In the genomic region with DNA sequence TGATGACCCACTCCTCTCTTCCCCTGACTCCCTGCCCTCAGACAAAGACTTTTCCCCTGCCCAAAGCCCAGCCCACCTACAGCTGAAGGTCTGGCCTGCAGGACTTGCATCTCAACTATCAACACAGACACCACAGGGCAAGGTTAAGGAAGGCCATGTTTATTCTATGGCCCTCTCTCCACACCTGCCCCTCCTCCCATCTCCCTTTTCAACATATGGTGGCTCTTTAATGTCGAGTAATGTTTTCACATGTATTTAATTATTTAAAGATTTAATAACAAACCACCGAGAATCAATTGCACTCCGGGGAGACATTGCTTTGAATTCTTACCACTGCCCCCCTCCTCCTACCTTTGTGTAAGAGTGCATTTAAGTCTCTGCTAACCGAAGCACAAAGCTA, we compare ENCODE assay signal across 24 mouse cellular contexts.
DNase-seq lines count a peak whose midpoint lies in the region; ATAC-seq and TF ChIP-seq lines count a peak whose summit lies in the region.
"Had no signal": no experiment of that assay in that cellular context is flagged by ENCODE, and none has a peak within 500 bp of the region (broad histone marks: within the 10 kb centered on the region; RNA-seq: fewer than 3 reads in every experiment).

No protein-coding gene starts in this region.

- peak overlapping the region; percentile 16; the same call in 1 of the 2 replicates for H3K27ac ChIP-seq in hindbrain, embryonic 10.5 days
- H3K27ac ChIP-seq in hindbrain, postnatal 0 days, result no peak overlapping the region
- no peak overlapping the region for H3K27ac ChIP-seq in neural tube, embryonic 15.5 days (replicated peaks)
- H3K27ac ChIP-seq in limb, embryonic 10.5 days, result 0 out of 2 replicates have a peak overlapping the region, but pooled peaks have one; percentile 4
- H3K27ac ChIP-seq: heart, adult 2 months; heart, embryonic 13.5 days; kidney, embryonic 15.5 days; left cerebral cortex, adult 2 months; limb, embryonic 13.5 days; liver, embryonic 12.5 days had no signal

- no peak overlapping the region for H3K4me2 ChIP-seq in hindbrain, postnatal 0 days (ENCODE audit: low read depth, low read length)
- H3K4me2 ChIP-seq in neural tube, embryonic 15.5 days, result no peak overlapping the region
- H3K4me2 ChIP-seq: heart, embryonic 13.5 days; kidney, embryonic 15.5 days; limb, embryonic 13.5 days; liver, embryonic 12.5 days had no signal

- no peak for ATAC-seq in hindbrain, postnatal 0 days
- ATAC-seq in neural tube, embryonic 15.5 days (ENCODE audit: low FRiP score), result no peak; the same call in 1 of the 2 replicates
- ATAC-seq: forebrain, embryonic 16.5 days; liver, embryonic 12.5 days had no signal

- no peaks in the 10 kb centered on the region for H3K36me3 ChIP-seq in hindbrain, embryonic 10.5 days
- H3K36me3 ChIP-seq in hindbrain, postnatal 0 days (ENCODE audit: insufficient read depth, low read length), result no peaks in the 10 kb centered on the region
- H3K36me3 ChIP-seq in neural tube, embryonic 15.5 days, result no peaks in the 10 kb centered on the region
- no peaks in the 10 kb centered on the region for H3K36me3 ChIP-seq in limb, embryonic 10.5 days
- H3K36me3 ChIP-seq: heart, embryonic 13.5 days; kidney, embryonic 15.5 days; limb, embryonic 13.5 days; liver, embryonic 12.5 days had no signal

- H3K27me3 ChIP-seq in hindbrain, embryonic 10.5 days (ENCODE audit: insufficient read depth, poor library complexity, severe bottlenecking), result no peaks in the 10 kb centered on the region
- no peaks in the 10 kb centered on the region for H3K27me3 ChIP-seq in hindbrain, postnatal 0 days (ENCODE audit: insufficient read depth, low read length)
- H3K27me3 ChIP-seq in neural tube, embryonic 15.5 days (replicated peaks), result no peaks in the 10 kb centered on the region
- H3K27me3 ChIP-seq in limb, embryonic 10.5 days (ENCODE audit: low read depth, poor library complexity, severe bottlenecking), result no peaks in the 10 kb centered on the region
- H3K27me3 ChIP-seq: heart, embryonic 13.5 days; kidney, embryonic 15.5 days; limb, embryonic 13.5 days; liver, embryonic 12.5 days had no signal

- no peak for TF ChIP-seq CTCF in hindbrain, postnatal 0 days (IDR thresholded peaks at IDR 0.05; ENCODE audit: low read depth)

- H3K9me3 ChIP-seq in hindbrain, embryonic 10.5 days, result no peaks in the 10 kb centered on the region
- no peaks in the 10 kb centered on the region for H3K9me3 ChIP-seq in hindbrain, postnatal 0 days (ENCODE audit: low read length)
- H3K9me3 ChIP-seq in neural tube, embryonic 15.5 days (replicated peaks), result no peaks in the 10 kb centered on the region
- no peaks in the 10 kb centered on the region for H3K9me3 ChIP-seq in limb, embryonic 10.5 days (replicated peaks)
- H3K9me3 ChIP-seq: heart, embryonic 13.5 days; kidney, embryonic 15.5 days; liver, embryonic 12.5 days had no signal

- DNase-seq in hindbrain, embryonic 10.5 days (ENCODE audit: low spot score), result peak; percentile 11
- DNase-seq in hindbrain, postnatal 0 days (ENCODE audit: low spot score), result no peak
- DNase-seq in neural tube, embryonic 10.5 days (ENCODE audit: extremely low spot score, low spot score), result peak; percentile 37
- no peak for DNase-seq in limb, embryonic 10.5 days (ENCODE audit: low spot score)
- no peak for DNase-seq in lung, postnatal 14 days
- DNase-seq in cerebellum, postnatal 4 days (ENCODE audit: low spot score in 2 of 2), result no peak
- no peak for DNase-seq in lung, postnatal 36 days
- DNase-seq: adrenal gland, postnatal 14 days; cerebellum, adult 8-10 months; gastrocnemius, postnatal 14 days; heart, adult 2 months; kidney, adult 11 months; kidney, postnatal 4 days; layer of hippocampus, adult 9-11 months; lung, adult 18-20 months; lung, postnatal 10 days; thymus, postnatal 14 days had no signal

- H3K4me1 ChIP-seq in hindbrain, embryonic 10.5 days (replicated peaks), result peaks cover 15% of the 10 kb centered on the region
- H3K4me1 ChIP-seq in hindbrain, postnatal 0 days (ENCODE audit: insufficient read depth, low read length), result no peaks in the 10 kb centered on the region
- H3K4me1 ChIP-seq in neural tube, embryonic 15.5 days, result no peaks in the 10 kb centered on the region
- peaks cover 16% of the 10 kb centered on the region for H3K4me1 ChIP-seq in limb, embryonic 10.5 days
- H3K4me1 ChIP-seq: heart, embryonic 13.5 days; liver, embryonic 12.5 days had no signal

- no peak overlapping the region for H3K9ac ChIP-seq in hindbrain, postnatal 0 days (replicated peaks; ENCODE audit: low read length)
- no peak overlapping the region for H3K9ac ChIP-seq in neural tube, embryonic 15.5 days (replicated peaks)
- H3K9ac ChIP-seq: heart, embryonic 13.5 days; kidney, embryonic 15.5 days; limb, embryonic 13.5 days; liver, embryonic 12.5 days had no signal

- no peak overlapping the region for H3K4me3 ChIP-seq in hindbrain, embryonic 10.5 days
- H3K4me3 ChIP-seq in hindbrain, postnatal 0 days (ENCODE audit: low read length), result no peak overlapping the region
- H3K4me3 ChIP-seq in neural tube, embryonic 15.5 days (replicated peaks), result no peak overlapping the region
- H3K4me3 ChIP-seq in limb, embryonic 10.5 days, result no peak overlapping the region
- H3K4me3 ChIP-seq: heart, adult 2 months; heart, embryonic 13.5 days; kidney, embryonic 15.5 days; left cerebral cortex, adult 2 months; limb, embryonic 13.5 days; liver, embryonic 12.5 days had no signal

- WGBS in hindbrain, embryonic 10.5 days, result 42% methylated on average over 4 of the region's 4 CpGs
- WGBS in hindbrain, postnatal 0 days, result 53% methylated on average over 4 of the region's 4 CpGs
- WGBS in neural tube, embryonic 15.5 days, result 32% methylated on average over 4 of the region's 4 CpGs
- WGBS in limb, embryonic 10.5 days, result 53% methylated on average over 4 of the region's 4 CpGs

Comparison
In these comparisons a context has a peak if more than half of its experiments do, and no peak if none do; other contexts are left out.
1. DNase-seq: peak in hindbrain, embryonic 10.5 days (single experiment) and neural tube, embryonic 10.5 days (single experiment); none in hindbrain, postnatal 0 days (single experiment), limb, embryonic 10.5 days (single experiment), lung, postnatal 14 days (single experiment), cerebellum, postnatal 4 days (0 of 2) and lung, postnatal 36 days (single experiment).
2. H3K27ac ChIP-seq: peak in hindbrain, embryonic 10.5 days (single experiment) and limb, embryonic 10.5 days (single experiment); none in hindbrain, postnatal 0 days (single experiment) and neural tube, embryonic 15.5 days (single experiment).